Mouse (Mus musculus) liver, embryonic 14.5 days (tissue): ENCODE results near the gene Dppa4. TPM values are rescaled to one million over a fixed set of nuclear protein-coding genes. Genes with fewer than 3 reads are reported as not detected.

ENCODE experiments used
- ATAC-seq: fragments of 200-750 bp; cut with Nextera tagmentation; 2 replicates; pipeline ENCODE4 v1.8.0; 2017; ENCODE audit warnings: moderate number of reproducible peaks, mild to moderate bottlenecking, moderate library complexity; ENCODE audit not compliant: insufficient read depth
- DNase-seq, 3 experiments: peaks; one replicate each; pipeline ENCODE4 v3.0.0-alpha.2; 2012 to 2013; ENCODE audit warnings: low read depth in 3 of 3, low spot score in 3 of 3
- H3K27ac ChIP-seq: fragments of 300-500 bp; sonication (generic); 2 replicates; pipeline ENCODE4 v1.5.1; 2014; ENCODE audit warnings: moderate library complexity, mild to moderate bottlenecking, control low read depth, inconsistent platforms
- H3K27me3 ChIP-seq: fragments of 300-500 bp; sonication (generic); 2 replicates; pipeline ENCODE4 v1.6.1; 2014; ENCODE audit warnings: mild to moderate bottlenecking, low read length, moderate library complexity; ENCODE audit not compliant: control insufficient read depth, insufficient read depth
- H3K36me3 ChIP-seq: fragments of 300-500 bp; sonication (generic); replicated peaks from 2 replicates; pipeline ENCODE4 v1.6.1; 2014; ENCODE audit warnings: low read depth; ENCODE audit not compliant: control insufficient read depth, insufficient read depth
- H3K4me1 ChIP-seq, 2 experiments: fragments of 200-500 bp in 1 of 2; fragments of 300-500 bp in 1 of 2; sonication (generic) in 1 of 2; replicated peaks; 2 replicates each; pipeline ENCODE4 v1.6.1; 2012 to 2014; ENCODE audit warnings: antibody characterized with exemption in 1 of 2, inconsistent platforms in 1 of 2, low read length in 1 of 2; ENCODE audit not compliant: control insufficient read depth in 2 of 2, insufficient read depth in 2 of 2
- H3K4me2 ChIP-seq: fragments of 300-500 bp; sonication (generic); 2 replicates; pipeline ENCODE4 v1.6.1; 2014; ENCODE audit warnings: low read depth, mild to moderate bottlenecking, control low read depth, moderate library complexity
- H3K4me3 ChIP-seq, 2 experiments: fragments of 200-500 bp in 1 of 2; fragments of 300-500 bp in 1 of 2; sonication (generic) in 1 of 2; 2 replicates each; pipeline ENCODE4 v1.5.1; 2012 to 2014; ENCODE audit warnings: low read depth in 2 of 2, low read length in 2 of 2, mild to moderate bottlenecking in 2 of 2, control low read depth in 1 of 2, inconsistent platforms in 1 of 2, moderate library complexity in 1 of 2; ENCODE audit not compliant: insufficient read depth in 1 of 2
- H3K9ac ChIP-seq: fragments of 300-500 bp; sonication (generic); replicated peaks from 2 replicates; pipeline ENCODE4 v1.6.1; 2014; ENCODE audit warnings: mild to moderate bottlenecking, control low read depth, moderate library complexity
- H3K9me3 ChIP-seq: fragments of 300-500 bp; sonication (generic); 2 replicates; pipeline ENCODE4 v1.6.1; 2016; ENCODE audit warnings: low read length, mixed read lengths; ENCODE audit not compliant: control insufficient read depth
- CTCF ChIP-seq: IDR thresholded peaks from 2 replicates; pipeline ENCODE4 v1.5.1; 2016; ENCODE audit warnings: antibody characterized with exemption, low read depth, control low read depth
- EP300 ChIP-seq: IDR thresholded peaks from 2 replicates; pipeline ENCODE4 v1.6.1; 2016; ENCODE audit warnings: antibody characterized with exemption, low read depth
- WGBS: fragments of 180-500 bp; shearing (Covaris S2); extraction: QIAGEN DNeasy Blood & Tissue Kit; methylation state at CpG from one replicate; pipeline ENCODE4 v1.1.7; 2014; ENCODE audit not compliant: insufficient replicate concordance; 5-methylcytosine and 5-hydroxymethylcytosine counted together
- polyA plus RNA-seq, 2 experiments: library from polyadenylated mRNA; depleted of rRNA in 1 of 2; stranded (reverse) in 1 of 2; unstranded in 1 of 2; fragments of >200 nt; fragmentation: Nextera tagmentation in 1 of 2; extraction: Ambion mirVana in 1 of 2; gene quantifications; 2 replicates each; pipeline versions ENCODE4 v1.2.1 to v1.2.3; 2012 to 2014

Dppa4 gene
- polyA plus RNA-seq, 2 experiments, result not detected

- H3K9ac ChIP-seq, result no peak overlapping the region
- H3K36me3 ChIP-seq, result no peaks in the 10 kb centered on the region
- no peak for DNase-seq
- H3K27me3 ChIP-seq, result no peaks in the 10 kb centered on the region
- 60% methylated on average over 4 of the region's 4 CpGs for WGBS
- no peak overlapping the region for H3K4me2 ChIP-seq
- no peaks in the 10 kb centered on the region for H3K4me1 ChIP-seq
- H3K27ac ChIP-seq, result no peak overlapping the region
- no peak for ATAC-seq
- no peak for TF ChIP-seq EP300
- TF ChIP-seq CTCF, result no peak
- H3K4me3 ChIP-seq, result no peak overlapping the region
- H3K9me3 ChIP-seq, result no peaks in the 10 kb centered on the region
Measured at GRCm38 (mm10) chr16:48335326-48335725, 51.8 kb downstream of the Dppa4 start.

Other genes starting within 250 kb of the Dppa4 start
- gene Dppa2, start 20.2 kb downstream of the Dppa4 start, polyA plus RNA-seq (2012; rRNA removed), result not detected in 2 replicates
- not detected in 2 replicates for gene Dppa2, start 20.2 kb downstream of the Dppa4 start, polyA plus RNA-seq (2014; fragmentation: Nextera tagmentation; extraction: Ambion mirVana)
- not detected in 2 replicates for gene Gm5485, start 128.7 kb downstream of the Dppa4 start, polyA plus RNA-seq (2012; rRNA removed)
- not detected in 2 replicates for gene Gm5485, start 128.7 kb downstream of the Dppa4 start, polyA plus RNA-seq (2014; fragmentation: Nextera tagmentation; extraction: Ambion mirVana)
- gene Morc1, start 147.5 kb downstream of the Dppa4 start, polyA plus RNA-seq (2012; rRNA removed), result not detected in 2 replicates
- not detected in 2 replicates for gene Morc1, start 147.5 kb downstream of the Dppa4 start, polyA plus RNA-seq (2014; fragmentation: Nextera tagmentation; extraction: Ambion mirVana)